25 mouse cellular contexts compared by ENCODE assay signal in the genomic region with DNA sequence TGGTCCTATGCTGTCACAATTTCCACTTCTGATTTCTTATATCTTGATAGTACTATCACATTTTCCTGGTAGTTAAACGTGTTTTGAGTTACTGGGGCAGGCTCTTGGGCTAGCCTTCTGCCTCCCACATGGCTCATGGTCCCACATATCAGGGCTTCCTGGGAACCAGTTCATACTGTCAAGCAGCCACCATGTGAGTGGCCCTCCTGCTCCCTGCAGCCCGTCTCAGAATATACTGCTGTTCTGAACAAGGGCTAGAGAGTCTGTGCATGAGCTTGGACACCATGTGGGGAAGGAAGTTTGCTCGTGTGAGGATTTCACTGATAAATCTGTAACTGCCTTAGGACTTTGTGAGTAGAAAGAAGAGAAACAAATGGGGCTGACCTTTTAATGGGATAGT. TPM values are rescaled to one million over a fixed set of nuclear protein-coding genes. Genes with fewer than 3 reads are reported as not detected.
A peak's percentile ranks its signal among the peaks of the same experiment; 100 is the strongest.
DNase-seq lines count a peak whose midpoint lies in the region.
"Had no signal": no experiment of that assay in that cellular context is flagged by ENCODE, and none has a peak within 500 bp of the region (broad histone marks: within the 10 kb centered on the region; RNA-seq: fewer than 3 reads in every experiment).

No protein-coding gene starts in this region.

- H3K4me1 ChIP-seq in heart, embryonic 10.5 days: no peaks in the 10 kb centered on the region

- H3K9me3 ChIP-seq in heart, embryonic 10.5 days: no peaks in the 10 kb centered on the region
- H3K9me3 ChIP-seq: G1E had no signal

- no peaks in the 10 kb centered on the region for H3K36me3 ChIP-seq in heart, embryonic 10.5 days
- H3K36me3 ChIP-seq: G1E had no signal

- H3K27ac ChIP-seq in heart, embryonic 10.5 days: no peak overlapping the region

- WGBS in heart, embryonic 10.5 days: 63% methylated on average over 3 of the region's 3 CpGs

- H3K4me3 ChIP-seq in heart, embryonic 10.5 days: no peak overlapping the region

- peak; percentile 68 for DNase-seq in heart, adult 11 months
- no peak for DNase-seq in heart, adult 9 months (ENCODE audit: low spot score in 2 of 2)
- peak; percentile 68 for DNase-seq in heart, embryonic 10.5 days (ENCODE audit: low spot score)
- no peak for DNase-seq in heart, adult 18-20 months
- DNase-seq: adrenal gland, adult 2 months; adrenal gland, adult 8-10 months; adrenal gland, postnatal 10 days; adrenal gland, postnatal 14 days; adrenal gland, postnatal 25 days; adrenal gland, postnatal 36 days; B cell, adult 2 months; cerebellum, adult 11 months; cerebellum, adult 11-12 months; cerebellum, adult 18-20 months had no signal

- no peaks in the 10 kb centered on the region for H3K27me3 ChIP-seq in heart, embryonic 10.5 days (ENCODE audit: insufficient read depth, poor library complexity, severe bottlenecking)
- H3K27me3 ChIP-seq: CH12.LX, Patski had no signal

RNA-seq across cellular contexts. Expression of gene Mcpt8, which starts 1.6 kb away (rescaled TPM):
- polyA plus RNA-seq in heart, embryonic 10.5 days (2016; fragmentation: Nextera tagmentation; extraction: Ambion mirVana): not detected in 2 replicates
- total RNA-seq in heart, adult 18-20 months (2021): not detected
- total RNA-seq: adrenal gland, adult 18-20 months; adrenal gland, adult 2 months; adrenal gland, adult 8-10 months; adrenal gland, postnatal 25 days; adrenal gland, postnatal 36 days; CH12.LX; G1E; MEL had no signal
- polyA plus RNA-seq: activated CD4-positive, CD25-positive, alpha-beta regulatory T cell, adult 4 months; adrenal gland, adult 2 months; brain, embryonic 14.5 days; CD4-positive, CD25-positive, alpha-beta regulatory T cell, adult 4 months; G1E had no signal

RNA-seq across cellular contexts. Expression of gene Ctsg, which starts 15.7 kb away (rescaled TPM):
- 0.30 and 0.33 TPM in 2 replicates for polyA plus RNA-seq in heart, embryonic 10.5 days (2016; fragmentation: Nextera tagmentation; extraction: Ambion mirVana)
- not detected for total RNA-seq in heart, adult 18-20 months (2021)
- total RNA-seq: adrenal gland, adult 18-20 months; adrenal gland, adult 2 months; adrenal gland, adult 8-10 months; adrenal gland, postnatal 14 days; adrenal gland, postnatal 25 days; adrenal gland, postnatal 36 days; CH12.LX; ES-E14; MEL had no signal
- polyA plus RNA-seq: activated CD4-positive, CD25-positive, alpha-beta regulatory T cell, adult 4 months; adrenal gland, adult 2 months; C2C12; CD4-positive, CD25-positive, alpha-beta regulatory T cell, adult 4 months; Patski had no signal

RNA-seq across cellular contexts. Expression of gene Mcpt4, which starts 24.6 kb away (rescaled TPM):
- not detected in 2 replicates for polyA plus RNA-seq in heart, embryonic 10.5 days (2016; fragmentation: Nextera tagmentation; extraction: Ambion mirVana)
- 1 to 10 TPM; 1.3 to 1.6 TPM for total RNA-seq in heart, adult 18-20 months (2021)
- total RNA-seq: CH12.LX, ES-E14, MEL had no signal
- polyA plus RNA-seq: activated CD4-positive, CD25-positive, alpha-beta regulatory T cell, adult 4 months; C2C12; CD4-positive, CD25-positive, alpha-beta regulatory T cell, adult 4 months; G1E; Patski had no signal

RNA-seq across cellular contexts. Expression of gene Gzme, which starts 33.7 kb away (rescaled TPM):
- not detected in 2 replicates for polyA plus RNA-seq in heart, embryonic 10.5 days (2016; fragmentation: Nextera tagmentation; extraction: Ambion mirVana)
- total RNA-seq in heart, adult 18-20 months (2021): not detected
- total RNA-seq: adrenal gland, adult 18-20 months; adrenal gland, adult 2 months; adrenal gland, adult 8-10 months; adrenal gland, postnatal 10 days; adrenal gland, postnatal 14 days; adrenal gland, postnatal 25 days; adrenal gland, postnatal 36 days; adrenal gland, postnatal 4 days; CH12.LX; G1E; MEL had no signal
- polyA plus RNA-seq: activated CD4-positive, CD25-positive, alpha-beta regulatory T cell, adult 4 months; adrenal gland, adult 2 months; CD4-positive, CD25-positive, alpha-beta regulatory T cell, adult 4 months; G1E had no signal

RNA-seq across cellular contexts. Expression of gene Mcpt2, which starts 44.9 kb away (rescaled TPM):
- not detected in 2 replicates for polyA plus RNA-seq in heart, embryonic 10.5 days (2016; fragmentation: Nextera tagmentation; extraction: Ambion mirVana)
- not detected for total RNA-seq in heart, adult 18-20 months (2021)
- total RNA-seq: adrenal gland, adult 18-20 months; adrenal gland, adult 2 months; adrenal gland, adult 8-10 months; adrenal gland, postnatal 14 days; adrenal gland, postnatal 25 days; adrenal gland, postnatal 36 days; adrenal gland, postnatal 4 days; ES-E14 had no signal
- polyA plus RNA-seq: activated CD4-positive, CD25-positive, alpha-beta regulatory T cell, adult 4 months; brain, embryonic 14.5 days; C2C12; CD4-positive, CD25-positive, alpha-beta regulatory T cell, adult 4 months; G1E; Patski had no signal

Comparison
In these comparisons a context has a peak if more than half of its experiments do, and no peak if none do; other contexts are left out.
1. DNase-seq: peak in heart, adult 11 months (single experiment) and heart, embryonic 10.5 days (single experiment); none in heart, adult 9 months (0 of 2) and heart, adult 18-20 months (0 of 2).